Mouse (Mus musculus): ENCODE data around the gene 1700088E04Rik. TPM values are rescaled to one million over a fixed set of nuclear protein-coding genes. Genes with fewer than 3 reads are reported as not detected.

1700088E04Rik gene
- polyA plus RNA-seq, 1 experiment from 2014 or later, result 0.61 TPM

DNA sequence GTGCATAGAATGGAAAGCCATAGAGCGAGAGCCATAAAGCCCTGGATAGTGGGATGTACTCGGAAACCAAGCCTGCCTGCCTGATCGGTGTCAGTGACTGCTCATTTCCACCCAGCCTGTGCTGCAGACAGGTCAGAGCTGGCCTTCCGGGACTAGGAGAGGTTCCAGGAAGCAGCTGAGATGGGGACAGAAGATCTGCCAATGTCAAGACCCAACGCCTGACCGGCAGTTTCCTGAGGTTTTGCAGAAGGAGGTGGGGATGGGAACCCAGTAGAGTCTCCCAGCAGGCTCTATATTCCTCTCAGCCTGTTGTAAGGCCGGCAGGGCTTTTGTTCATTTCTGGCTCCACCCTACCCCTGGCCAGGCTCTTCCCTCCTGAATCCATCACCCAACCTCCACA is 42.2 kb downstream of the 1700088E04Rik start:
- Histone ChIP-seq H3K36me3 (peaks cover 25% of the 10 kb centered on the region), H3K9me3 (replicated peaks) (no peaks in the 10 kb centered on the region), H3K9ac (no peak overlapping the region), H3K27me3 (no peaks in the 10 kb centered on the region), H3K27ac (no peak overlapping the region), H3K4me2 (no peak overlapping the region), H3K4me1 (replicated peaks) (peaks cover 29% of the 10 kb centered on the region), H3K4me3 (replicated peaks) (no peak overlapping the region)
- DNase-seq (no peak), ATAC-seq (ENCODE audit: low read depth) (no peak)
- WGBS (ENCODE audit: insufficient replicate concordance), result 20% methylated on average over 7 of the region's 7 CpGs

- Histone ChIP-seq H3K4me2 (no peak overlapping the region), H3K4me3 (replicated peaks) (no peak overlapping the region), H3K9ac (no peak overlapping the region), H3K27me3 (no peaks in the 10 kb centered on the region), H3K27ac (no peak overlapping the region; the same call in 1 of the 2 replicates), H3K4me1 (replicated peaks) (peaks cover 29% of the 10 kb centered on the region), H3K36me3 (peaks cover 31% of the 10 kb centered on the region), H3K9me3 (replicated peaks) (no peaks in the 10 kb centered on the region)
- DNase-seq (no peak), ATAC-seq (ENCODE audit: low read depth) (no peak)
- WGBS (ENCODE audit: insufficient replicate concordance), result 65% methylated on average over 5 of the region's 5 CpGs
These were observed 42.8 kb downstream of the 1700088E04Rik start for GRCm38 (mm10) chr15:79098220-79098619.

- no peak overlapping the region for H3K4me3 ChIP-seq (replicated peaks)
- 15% methylated on average over 6 of the region's 6 CpGs for whole genome bisulfite sequencing (ENCODE audit: insufficient replicate concordance)
- peak; percentile 27 for DNase-seq
- peaks cover 29% of the 10 kb centered on the region for H3K4me1 ChIP-seq (replicated peaks)
- H3K4me2 ChIP-seq, result no peak overlapping the region
- ATAC-seq (ENCODE audit: low read depth), result peak; percentile 76
- no peaks in the 10 kb centered on the region for H3K27me3 ChIP-seq
- H3K36me3 ChIP-seq, result peaks cover 37% of the 10 kb centered on the region
- H3K9me3 ChIP-seq (replicated peaks), result no peaks in the 10 kb centered on the region
- H3K27ac ChIP-seq, result peak overlapping the region; percentile 47; the same call in 1 of the 2 replicates
- peak overlapping the region; percentile 11; the same call in 1 of the 2 replicates for H3K9ac ChIP-seq
These were observed 43.4 kb downstream of the 1700088E04Rik start for GRCm38 (mm10) chr15:79097611-79098025.

- Histone ChIP-seq H3K4me1 (replicated peaks) (peaks cover 29% of the 10 kb centered on the region), H3K27ac (peak overlapping the region; percentile 47; the same call in 1 of the 2 replicates), H3K4me2 (no peak overlapping the region), H3K9me3 (replicated peaks) (no peaks in the 10 kb centered on the region), H3K9ac (peak overlapping the region; percentile 11; the same call in 1 of the 2 replicates), H3K4me3 (replicated peaks) (no peak overlapping the region), H3K27me3 (no peaks in the 10 kb centered on the region), H3K36me3 (peaks cover 42% of the 10 kb centered on the region)
- ATAC-seq (ENCODE audit: low read depth), result no peak
- DNase-seq, result no peak
- WGBS (ENCODE audit: insufficient replicate concordance), result 45% methylated on average over 2 of the region's 2 CpGs
These were observed 43.9 kb downstream of the 1700088E04Rik start for GRCm38 (mm10) chr15:79097135-79097534.

DNA sequence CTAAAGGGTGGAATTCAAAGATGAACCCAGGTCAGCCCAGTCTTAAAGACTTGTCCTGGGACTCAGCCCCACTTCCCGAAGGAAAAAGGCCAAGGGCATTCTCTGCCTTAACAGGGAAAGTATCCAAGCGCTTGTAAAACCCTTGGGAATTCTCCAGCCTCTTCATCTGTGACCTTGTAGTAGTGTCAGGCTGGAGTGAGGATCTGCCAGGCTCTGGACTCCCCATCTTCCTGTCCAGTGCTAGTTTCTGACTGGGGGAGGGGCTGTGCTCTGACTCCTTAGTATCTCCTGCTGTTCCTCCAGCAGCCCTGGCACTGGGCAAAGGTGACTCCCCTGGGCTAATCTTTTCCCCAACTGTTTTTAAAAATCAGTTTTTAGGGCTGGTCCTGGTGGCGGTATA is 44.5 kb downstream of the 1700088E04Rik start:
- Histone ChIP-seq H3K27ac (no peak overlapping the region), H3K4me3 (replicated peaks) (no peak overlapping the region), H3K27me3 (no peaks in the 10 kb centered on the region), H3K9ac (no peak overlapping the region), H3K36me3 (peaks cover 48% of the 10 kb centered on the region), H3K4me2 (no peak overlapping the region), H3K9me3 (replicated peaks) (no peaks in the 10 kb centered on the region), H3K4me1 (replicated peaks) (peaks cover 29% of the 10 kb centered on the region)
- WGBS (ENCODE audit: insufficient replicate concordance), result 75% methylated on average over 3 of the region's 3 CpGs
- DNase-seq, result no peak
- ATAC-seq (ENCODE audit: low read depth), result no peak

- H3K36me3 ChIP-seq, result peaks cover 59% of the 10 kb centered on the region
These were observed 45.6 kb downstream of the 1700088E04Rik start for GRCm38 (mm10) chr15:79095483-79095882.

DNA sequence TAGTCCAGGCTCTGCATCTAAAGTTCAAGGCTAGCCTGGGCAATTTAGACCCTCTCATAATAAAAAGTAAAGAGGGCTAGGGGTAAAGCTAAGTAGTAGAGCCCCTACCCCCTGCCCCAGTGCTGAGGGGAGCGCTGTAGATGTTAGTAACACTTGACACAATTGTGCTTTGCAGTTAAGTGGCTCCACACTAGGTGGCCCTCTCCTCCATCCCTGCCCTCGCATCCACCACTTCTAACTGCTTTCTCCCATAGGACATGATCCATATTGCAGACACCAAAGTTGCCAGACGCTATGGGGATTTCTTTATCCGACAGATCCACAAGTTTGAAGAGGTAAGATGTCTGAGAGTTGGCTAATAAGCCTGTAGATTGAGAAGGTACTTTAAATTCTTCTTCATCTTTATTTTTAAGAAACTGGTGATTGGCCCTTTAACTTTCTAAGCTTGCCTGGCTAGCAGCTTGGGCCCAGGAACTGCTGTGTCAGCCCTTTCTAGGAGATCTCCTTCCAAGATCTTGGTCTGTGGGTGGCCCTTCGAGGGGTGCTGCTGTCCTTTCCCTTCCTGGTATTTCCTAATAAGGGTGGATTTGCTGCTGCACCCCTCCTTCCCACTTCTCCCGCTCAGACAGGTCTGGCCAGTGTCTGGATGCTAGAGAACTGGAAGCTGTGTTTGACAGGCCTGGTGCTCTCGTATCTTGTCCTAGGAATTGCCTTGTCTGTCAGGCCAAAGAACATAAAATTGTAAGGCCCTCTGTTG is 47.8 kb downstream of the 1700088E04Rik start:
- Histone ChIP-seq H3K4me3 (replicated peaks) (no peak overlapping the region), H3K9ac (no peak overlapping the region), H3K36me3 (peaks cover 81% of the 10 kb centered on the region), H3K27me3 (no peaks in the 10 kb centered on the region), H3K27ac (no peak overlapping the region), H3K4me1 (replicated peaks) (peaks cover 22% of the 10 kb centered on the region), H3K9me3 (replicated peaks) (no peaks in the 10 kb centered on the region), H3K4me2 (no peak overlapping the region)
- DNase-seq (no peak), ATAC-seq (ENCODE audit: low read depth) (no peak)
- 78% methylated on average over 7 of the region's 7 CpGs for WGBS (ENCODE audit: insufficient replicate concordance)

More at GRCm38 (mm10) chr15:79095483-79095882, 45.6 kb downstream of the 1700088E04Rik start:
- DNase-seq (no peak), ATAC-seq (ENCODE audit: low read depth) (no peak)
- H3K9ac ChIP-seq, result no peak overlapping the region
- H3K9me3 ChIP-seq (replicated peaks), result no peaks in the 10 kb centered on the region
- H3K27me3 ChIP-seq, result no peaks in the 10 kb centered on the region
- H3K4me3 ChIP-seq (replicated peaks), result no peak overlapping the region
- H3K27ac ChIP-seq, result no peak overlapping the region
- H3K4me1 ChIP-seq (replicated peaks), result peaks cover 29% of the 10 kb centered on the region
- no peak overlapping the region for H3K4me2 ChIP-seq
- WGBS (ENCODE audit: insufficient replicate concordance), result 78% methylated on average over 5 of the region's 5 CpGs

DNA sequence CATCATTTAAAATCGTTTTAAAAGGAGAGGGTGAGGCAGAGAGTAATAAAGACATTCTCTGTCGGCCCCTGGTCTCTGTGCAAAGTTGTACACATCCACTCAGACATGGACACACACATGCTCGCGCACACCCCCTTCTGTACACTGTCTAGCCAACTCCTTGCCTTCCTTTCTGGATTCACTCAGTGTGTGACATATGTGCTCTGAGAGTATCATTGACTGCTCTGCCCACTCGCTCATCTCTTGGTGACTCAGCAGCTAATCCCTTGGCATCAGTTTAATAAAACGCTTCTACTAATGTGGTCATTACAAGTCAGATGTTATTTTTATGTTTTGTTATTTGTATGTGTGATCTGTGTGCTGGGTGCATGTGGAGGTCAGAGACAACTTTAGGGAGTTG is 48.8 kb downstream of the 1700088E04Rik start:
- H3K4me2 ChIP-seq, result no peak overlapping the region
- 81% methylated on average over 6 of the region's 6 CpGs for WGBS (ENCODE audit: insufficient replicate concordance)
- no peak for DNase-seq
- no peak overlapping the region for H3K27ac ChIP-seq
- no peaks in the 10 kb centered on the region for H3K27me3 ChIP-seq
- peaks cover 12% of the 10 kb centered on the region for H3K4me1 ChIP-seq (replicated peaks)
- ATAC-seq (ENCODE audit: low read depth), result no peak
- no peak overlapping the region for H3K9ac ChIP-seq
- no peaks in the 10 kb centered on the region for H3K9me3 ChIP-seq (replicated peaks)
- no peak overlapping the region for H3K4me3 ChIP-seq (replicated peaks)
- peaks cover 89% of the 10 kb centered on the region for H3K36me3 ChIP-seq

GRCm38 (mm10) chr15:79079567-79079966 is 61.5 kb downstream of the 1700088E04Rik start:
- no peak overlapping the region for H3K9ac ChIP-seq
- no peaks in the 10 kb centered on the region for H3K9me3 ChIP-seq (replicated peaks)
- WGBS (ENCODE audit: insufficient replicate concordance), result 87% methylated on average over 7 of the region's 7 CpGs
- no peak overlapping the region for H3K4me3 ChIP-seq (replicated peaks)
- DNase-seq, result no peak
- H3K36me3 ChIP-seq, result peaks cover 81% of the 10 kb centered on the region
- no peak for ATAC-seq (ENCODE audit: low read depth)
- peaks cover 37% of the 10 kb centered on the region for H3K4me1 ChIP-seq (replicated peaks)
- H3K27ac ChIP-seq, result no peak overlapping the region
- H3K27me3 ChIP-seq, result no peaks in the 10 kb centered on the region
- no peak overlapping the region for H3K4me2 ChIP-seq

Other genes with a start within 250 kb of the 1700088E04Rik start
- 0.15 and 0.16 TPM in 2 replicates for gene Gm49510, start 241.6 kb downstream of the 1700088E04Rik start, polyA plus RNA-seq (2015; fragmentation: Nextera tagmentation; extraction: Ambion mirVana)
- gene Sh3bp1, start 241.5 kb downstream of the 1700088E04Rik start, polyA plus RNA-seq (2015; fragmentation: Nextera tagmentation; extraction: Ambion mirVana), result 17.7 and 22.2 TPM in 2 replicates
- 6.9 and 7.4 TPM in 2 replicates for gene Pdxp, start 227.3 kb downstream of the 1700088E04Rik start, polyA plus RNA-seq (2015; fragmentation: Nextera tagmentation; extraction: Ambion mirVana)
- gene Lgals1, start 214.5 kb downstream of the 1700088E04Rik start, polyA plus RNA-seq (2015; fragmentation: Nextera tagmentation; extraction: Ambion mirVana), result 683 and 710 TPM in 2 replicates
- gene Nol12, start 206.3 kb downstream of the 1700088E04Rik start, polyA plus RNA-seq (2015; fragmentation: Nextera tagmentation; extraction: Ambion mirVana), result 45.6 and 48.9 TPM in 2 replicates
- gene Triobp, start 193.5 kb downstream of the 1700088E04Rik start, polyA plus RNA-seq (2015; fragmentation: Nextera tagmentation; extraction: Ambion mirVana), result 12.9 and 18.8 TPM in 2 replicates
- 85.3 and 101 TPM in 2 replicates for gene H1f0, start 112.8 kb downstream of the 1700088E04Rik start, polyA plus RNA-seq (2015; fragmentation: Nextera tagmentation; extraction: Ambion mirVana)
- 0.13 and 0.20 TPM in 2 replicates for gene Galr3, start 99.4 kb downstream of the 1700088E04Rik start, polyA plus RNA-seq (2015; fragmentation: Nextera tagmentation; extraction: Ambion mirVana)
- gene Ankrd54, start 78.4 kb downstream of the 1700088E04Rik start, polyA plus RNA-seq (2015; fragmentation: Nextera tagmentation; extraction: Ambion mirVana), result 47.9 and 49.6 TPM in 2 replicates
- 171 and 185 TPM in 2 replicates for gene Eif3l, start 66.1 kb downstream of the 1700088E04Rik start, polyA plus RNA-seq (2015; fragmentation: Nextera tagmentation; extraction: Ambion mirVana)
- 1.0 and 1.2 TPM in 2 replicates for gene Micall1, start 32.4 kb downstream of the 1700088E04Rik start, polyA plus RNA-seq (2015; fragmentation: Nextera tagmentation; extraction: Ambion mirVana)
- 233 and 235 TPM in 2 replicates for gene Polr2f, start 244 bp downstream of the 1700088E04Rik start, polyA plus RNA-seq (2015; fragmentation: Nextera tagmentation; extraction: Ambion mirVana)
- gene Sox10, start 24.0 kb upstream of the 1700088E04Rik start, polyA plus RNA-seq (2015; fragmentation: Nextera tagmentation; extraction: Ambion mirVana), result 0.06 and 0.10 TPM in 2 replicates
- 10.5 and 10.6 TPM in 2 replicates for gene Pick1, start 87.9 kb upstream of the 1700088E04Rik start, polyA plus RNA-seq (2015; fragmentation: Nextera tagmentation; extraction: Ambion mirVana)
- not detected in 2 replicates for gene Gm49486, start 88.1 kb upstream of the 1700088E04Rik start, polyA plus RNA-seq (2015; fragmentation: Nextera tagmentation; extraction: Ambion mirVana)
- gene Slc16a8, start 113.5 kb upstream of the 1700088E04Rik start, polyA plus RNA-seq (2015; fragmentation: Nextera tagmentation; extraction: Ambion mirVana), result not detected in 2 replicates
- 1.8 and 2.3 TPM in 2 replicates for gene Baiap2l2, start 144.3 kb upstream of the 1700088E04Rik start, polyA plus RNA-seq (2015; fragmentation: Nextera tagmentation; extraction: Ambion mirVana)
- gene Pla2g6, start 187.1 kb upstream of the 1700088E04Rik start, polyA plus RNA-seq (2015; fragmentation: Nextera tagmentation; extraction: Ambion mirVana), result 11.4 and 14.9 TPM in 2 replicates
- 0.95 and 1.1 TPM in 2 replicates for gene Maff, start 205.4 kb upstream of the 1700088E04Rik start, polyA plus RNA-seq (2015; fragmentation: Nextera tagmentation; extraction: Ambion mirVana)

All from liver, embryonic 13.5 days (tissue).